Mouse (Mus musculus) ES-E14 (cell line): ENCODE data around the gene Ankar. TPM values are rescaled to one million over a fixed set of nuclear protein-coding genes. Genes with fewer than 3 reads are reported as not detected.
A peak's percentile ranks its signal among the peaks of the same experiment; 100 is the strongest.

Experiments used
- DNase-seq: peaks from one replicate; pipeline ENCODE4 v3.0.0-alpha.2; 2013; ENCODE audit warnings: low read depth, low spot score
- H3K27ac ChIP-seq: 2 replicates; pipeline ENCODE4 v1.5.1; 2012; ENCODE audit warnings: low read depth, mild to moderate bottlenecking, low read length, moderate library complexity, mixed read lengths; ENCODE audit not compliant: poor library complexity, insufficient read depth, severe bottlenecking
- H3K36me3 ChIP-seq: 2 replicates; pipeline ENCODE4 v1.6.1; 2012; ENCODE audit warnings: mild to moderate bottlenecking, low read length, moderate library complexity, mixed read lengths; ENCODE audit not compliant: control insufficient read depth, poor library complexity, insufficient read depth, severe bottlenecking
- H3K4me1 ChIP-seq, 2 experiments: fragments of 150-350 bp in 1 of 2; sonication (generic) in 1 of 2; 2 replicates each; pipeline ENCODE4 v1.6.1; 2012; ENCODE audit warnings: low read length in 2 of 2, mild to moderate bottlenecking in 1 of 2, mixed read lengths in 1 of 2; ENCODE audit not compliant: control insufficient read depth in 2 of 2, insufficient read depth in 2 of 2, poor library complexity in 1 of 2
- H3K4me3 ChIP-seq, 2 experiments: fragments of 150-350 bp in 1 of 2; sonication (generic) in 1 of 2; 2 replicates each; pipeline ENCODE4 v1.5.1; 2012; ENCODE audit warnings: low read length in 2 of 2, low read depth in 1 of 2, mild to moderate bottlenecking in 1 of 2, mixed read lengths in 1 of 2; ENCODE audit not compliant: insufficient read depth in 1 of 2, poor library complexity in 1 of 2, severe bottlenecking in 1 of 2
- H3K9ac ChIP-seq: 2 replicates; pipeline ENCODE4 v1.6.1; 2012; ENCODE audit warnings: low read depth, mild to moderate bottlenecking, low read length, mixed read lengths; ENCODE audit not compliant: poor library complexity, insufficient read depth, severe bottlenecking
- H3K9me3 ChIP-seq: fragments of 150-350 bp; sonication (generic); 2 replicates; pipeline ENCODE4 v1.6.1; 2012; ENCODE audit warnings: low read depth, mild to moderate bottlenecking, low read length; ENCODE audit not compliant: control insufficient read depth, insufficient read depth
- CHD2 ChIP-seq: IDR thresholded peaks from 2 replicates; pipeline ENCODE4 v1.6.1; 2014; ENCODE audit warnings: mild to moderate bottlenecking, low read depth, low read length, inconsistent platforms
- HCFC1 ChIP-seq: IDR thresholded peaks from 2 replicates; pipeline ENCODE4 v1.6.1; 2012; ENCODE audit warnings: low read length, inconsistent platforms, borderline replicate concordance; ENCODE audit not compliant: insufficient read depth
- MAFK ChIP-seq: IDR thresholded peaks from 2 replicates; pipeline ENCODE4 v1.6.1; 2014; ENCODE audit warnings: mild to moderate bottlenecking, low read depth, low read length, inconsistent platforms; ENCODE audit not compliant: insufficient read depth
- ZC3H11A ChIP-seq: IDR thresholded peaks from 2 replicates; pipeline ENCODE4 v1.6.1; 2012; ENCODE audit warnings: low read depth, mild to moderate bottlenecking, inconsistent platforms, low read length, borderline replicate concordance
- ZNF384 ChIP-seq: IDR thresholded peaks from 2 replicates; pipeline ENCODE4 v1.6.1; 2012; ENCODE audit warnings: low read depth, low read length, inconsistent platforms
- in situ Hi-C, 2 experiments: fragments of 600-800 bp; cut with MboI; formaldehyde crosslinking; loops; one replicate each; pipeline ENCODE4 v1.15.1; 2025; ENCODE audit warnings: low sequenced_read_pairs in 2 of 2, inconsistent platforms in 1 of 2; ENCODE audit not compliant: unreplicated experiment in 2 of 2
- total RNA-seq: library from RNA; depleted of rRNA; stranded (reverse); fragments of 300-350 nt; gene quantifications from 2 replicates; pipeline ENCODE4 v1.2.3, GENCODE M21; 2012

The Ankar gene
- total RNA-seq, 1 experiment: not detected

DNA sequence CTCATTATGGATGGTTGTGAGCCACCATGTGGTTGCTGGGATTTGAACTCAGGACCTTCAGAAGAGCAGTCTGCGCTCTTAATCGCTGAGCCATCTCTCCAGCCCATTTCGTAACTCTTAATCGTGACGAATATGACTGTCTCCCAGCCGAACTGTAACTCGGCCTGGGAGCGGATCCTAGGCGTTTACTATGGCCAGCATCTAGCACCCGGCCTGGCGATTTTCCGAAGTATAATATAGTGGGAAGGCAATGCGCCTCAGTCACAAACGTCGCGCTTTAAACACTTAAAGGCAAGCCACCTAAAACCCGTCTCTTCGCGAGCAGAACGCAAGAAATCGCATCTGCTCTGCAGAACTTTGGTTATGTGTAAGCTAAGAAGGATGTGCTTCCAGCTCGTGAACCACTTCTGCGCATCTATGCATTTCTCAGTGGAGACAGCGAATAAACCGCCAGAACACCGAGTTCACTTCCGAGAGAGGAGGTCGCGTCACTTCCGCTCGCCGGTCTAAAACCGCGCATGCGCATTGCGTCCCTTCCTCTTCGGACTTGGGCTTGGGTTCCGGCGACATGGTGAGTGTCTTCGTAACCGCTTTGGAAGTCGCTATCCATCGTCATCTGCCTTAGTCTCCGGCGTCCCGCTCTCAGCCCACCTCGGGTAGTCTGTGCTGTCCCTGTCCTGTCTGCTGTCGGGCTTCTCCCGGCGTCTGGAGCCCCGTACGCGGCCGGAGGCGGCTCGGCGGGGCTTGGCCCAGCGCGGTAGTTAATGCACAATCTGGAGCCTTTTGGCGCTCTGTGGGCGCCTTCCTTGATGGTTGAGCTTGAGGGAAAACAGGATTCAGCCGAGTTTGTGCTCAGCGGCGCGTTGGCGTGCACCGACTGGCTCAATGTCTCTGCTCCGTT, 10.6 kb upstream of the Ankar start, which contains the start of gene Rpl37a:
Gene Rpl37a, plus strand, starts transcription at position 538 of the 901 bp plus-strand sequence.
- Histone ChIP-seq H3K27ac (peak within 1 kb of the TSS; percentile 84), H3K36me3 (peaks cover 28% of the 10 kb centered on the region), H3K9me3 (no peaks in the 10 kb centered on the region), H3K9ac (peak within 1 kb of the TSS; percentile 98), H3K4me1 (peaks cover 0 to 4% of the 10 kb centered on the region in 2 experiments; a peak in 1 of 4 replicates), H3K4me3 (peak within 1 kb of the TSS; percentile 78 to 89)
- in situ Hi-C loops: no loop called here
- TF ChIP-seq ZNF384 (no peak), HCFC1 (no peak; the same call in 1 of the 2 replicates), MAFK (no peak), ZC3H11A (no peak)
- DNase-seq: peak; percentile 91

GRCm38 (mm10) chr1:72707525-72707924, 7.1 kb upstream of the Ankar start:
- in situ Hi-C loops: no loop called here

DNA sequence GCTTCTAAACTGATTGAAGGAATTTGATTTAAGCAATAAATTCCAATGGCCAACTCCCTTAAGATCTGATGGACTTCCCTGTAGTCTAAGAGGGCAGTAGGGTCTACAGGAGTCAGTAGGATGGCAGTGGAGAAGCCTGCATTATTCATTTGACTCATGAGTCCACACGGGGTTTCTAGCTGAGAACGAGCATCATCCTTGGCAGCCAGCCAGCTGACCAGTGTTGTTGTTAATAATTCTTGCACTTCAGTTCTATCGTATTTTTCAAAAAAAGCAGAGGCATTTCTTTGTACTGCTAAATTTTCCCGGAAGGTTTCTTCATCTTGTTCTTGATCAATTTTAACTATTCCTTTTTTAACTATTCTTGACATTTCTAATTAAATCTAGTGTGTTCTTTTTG, 1.7 kb downstream of the Ankar start:
- no peak for TF ChIP-seq ZC3H11A
- H3K4me3 ChIP-seq: no peak overlapping the region
- H3K36me3 ChIP-seq: no peaks in the 10 kb centered on the region
- in situ Hi-C loops: no loop called here
- no peaks in the 10 kb centered on the region for H3K9me3 ChIP-seq
- H3K4me1 ChIP-seq: no peaks in the 10 kb centered on the region
- H3K9ac ChIP-seq: no peak overlapping the region
- H3K27ac ChIP-seq: no peak overlapping the region
- DNase-seq: no peak

More at GRCm38 (mm10) chr1:72707525-72707924, 7.1 kb upstream of the Ankar start:
- peaks cover 6% of the 10 kb centered on the region for H3K36me3 ChIP-seq
- no peaks in the 10 kb centered on the region for H3K9me3 ChIP-seq
- H3K4me1 ChIP-seq: no peaks in the 10 kb centered on the region
- H3K9ac ChIP-seq: no peak overlapping the region
- H3K4me3 ChIP-seq: no peak overlapping the region
- DNase-seq: no peak
- TF ChIP-seq ZC3H11A: no peak
- no peak overlapping the region for H3K27ac ChIP-seq

DNA sequence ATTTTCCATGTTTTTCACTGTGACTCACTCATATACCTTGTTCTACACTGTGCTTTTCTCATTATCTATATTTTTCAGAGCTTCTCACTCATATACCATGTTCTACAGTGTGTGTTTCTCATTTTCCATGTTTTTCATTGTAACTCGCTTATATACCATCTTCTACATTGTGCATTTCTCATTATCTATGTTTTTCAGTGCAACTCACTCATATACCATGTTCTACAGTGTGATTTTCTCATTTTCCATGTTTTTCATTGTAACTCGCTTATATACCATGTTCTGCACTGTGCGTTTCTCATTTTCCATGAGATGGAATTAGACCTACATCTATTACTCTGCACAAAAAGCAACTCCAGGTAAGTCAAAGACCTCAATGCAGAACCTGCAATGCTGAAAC, 4.1 kb downstream of the Ankar start:
- in situ Hi-C loops: no loop called here
- Histone ChIP-seq H3K9ac (no peak overlapping the region), H3K36me3 (no peaks in the 10 kb centered on the region), H3K27ac (no peak overlapping the region), H3K9me3 (no peaks in the 10 kb centered on the region), H3K4me3 (no peak overlapping the region), H3K4me1 (no peaks in the 10 kb centered on the region)
- TF ChIP-seq MAFK (no peak), HCFC1 (no peak), CHD2 (no peak), ZNF384 (no peak), ZC3H11A (no peak)
- no peak for DNase-seq

DNA sequence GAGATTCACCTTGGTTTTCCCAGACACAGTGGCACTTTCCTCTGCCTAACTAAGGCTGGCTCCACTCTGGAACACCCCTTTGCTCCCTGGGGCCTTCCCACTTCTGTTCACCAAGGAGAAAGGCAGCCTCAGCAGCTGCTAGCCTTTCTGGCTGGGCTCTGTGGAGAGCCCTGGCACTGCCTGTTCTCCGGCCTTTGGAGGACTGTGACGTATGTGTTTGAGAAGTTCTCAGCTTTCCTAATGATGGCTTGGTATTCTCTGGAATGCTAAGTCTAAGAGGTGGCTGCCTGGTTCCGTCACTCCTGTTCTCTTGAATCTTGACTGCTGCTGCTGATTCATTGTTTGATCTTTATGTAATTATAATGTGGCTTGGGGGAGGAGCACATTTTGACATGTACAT, 27.3 kb downstream of the Ankar start:
- Histone ChIP-seq H3K4me1 (peaks cover 3% of the 10 kb centered on the region in 2 experiments; a peak in 2 of 4 replicates), H3K4me3 (no peak overlapping the region), H3K27ac (no peak overlapping the region), H3K36me3 (no peaks in the 10 kb centered on the region), H3K9ac (no peak overlapping the region; the same call in 1 of the 2 replicates), H3K9me3 (no peaks in the 10 kb centered on the region)
- TF ChIP-seq ZC3H11A (no peak), HCFC1 (no peak), CHD2 (no peak), MAFK (no peak), ZNF384 (no peak)
- in situ Hi-C loops: no loop called here
- no peak for DNase-seq
